Mouse (Mus musculus) ES-Bruce4 (cell line): ENCODE data around the gene Tldc1. TPM values are rescaled to one million over a fixed set of nuclear protein-coding genes. Genes with fewer than 3 reads are reported as not detected.

Experiments used
- H3K27ac ChIP-seq: 2 replicates; pipeline ENCODE4 v1.5.1; 2012; ENCODE audit warnings: low read length, inconsistent platforms; ENCODE audit not compliant: insufficient read depth
- H3K27me3 ChIP-seq: 2 replicates; pipeline ENCODE4 v1.6.1; 2012; ENCODE audit warnings: mild to moderate bottlenecking, low read length, inconsistent platforms; ENCODE audit not compliant: control insufficient read depth, poor library complexity, insufficient read depth, severe bottlenecking
- H3K36me3 ChIP-seq: 2 replicates; pipeline ENCODE4 v1.6.1; 2012; ENCODE audit warnings: inconsistent platforms, mild to moderate bottlenecking, low read length, moderate library complexity; ENCODE audit not compliant: control insufficient read depth, poor library complexity, insufficient read depth, severe bottlenecking
- H3K4me1 ChIP-seq: one replicate; pipeline ENCODE4 v1.8.1; 2011; ENCODE audit warnings: low read length; ENCODE audit not compliant: control insufficient read depth, insufficient read depth
- H3K4me3 ChIP-seq: 2 replicates; pipeline ENCODE4 v1.5.1; 2011; ENCODE audit warnings: low read depth, mild to moderate bottlenecking, low read length
- H3K9ac ChIP-seq: 2 replicates; pipeline ENCODE4 v1.6.1; 2012; ENCODE audit warnings: low read depth, mild to moderate bottlenecking, inconsistent platforms; ENCODE audit not compliant: poor library complexity, severe bottlenecking
- H3K9me3 ChIP-seq: replicated peaks from 2 replicates; pipeline ENCODE4 v1.6.1; 2012; ENCODE audit warnings: mild to moderate bottlenecking, low read length, inconsistent platforms; ENCODE audit not compliant: control insufficient read depth, poor library complexity, insufficient read depth, severe bottlenecking
- CTCF ChIP-seq: IDR thresholded peaks from one replicate; pipeline ENCODE4 v1.8.1; 2011; ENCODE audit warnings: low read depth, low read length
- EP300 ChIP-seq: IDR thresholded peaks from 2 replicates; pipeline ENCODE4 v1.6.1; 2011; ENCODE audit warnings: low read depth, low read length; ENCODE audit not compliant: insufficient read depth
- POLR2A ChIP-seq: IDR thresholded peaks from one replicate; pipeline ENCODE4 v1.8.1; 2011; ENCODE audit warnings: low read length; ENCODE audit not compliant: insufficient read depth
- polyA plus RNA-seq: library from polyadenylated mRNA; stranded (reverse); fragments of >200 nt; gene quantifications from 2 replicates; pipeline ENCODE4 v1.2.4, GENCODE M21; 2011; ENCODE audit warnings: low read depth; ENCODE audit not compliant: missing spikeins, insufficient read depth, insufficient read length

The Tldc1 gene
- polyA plus RNA-seq, 1 experiment = 15.5 TPM

DNA sequence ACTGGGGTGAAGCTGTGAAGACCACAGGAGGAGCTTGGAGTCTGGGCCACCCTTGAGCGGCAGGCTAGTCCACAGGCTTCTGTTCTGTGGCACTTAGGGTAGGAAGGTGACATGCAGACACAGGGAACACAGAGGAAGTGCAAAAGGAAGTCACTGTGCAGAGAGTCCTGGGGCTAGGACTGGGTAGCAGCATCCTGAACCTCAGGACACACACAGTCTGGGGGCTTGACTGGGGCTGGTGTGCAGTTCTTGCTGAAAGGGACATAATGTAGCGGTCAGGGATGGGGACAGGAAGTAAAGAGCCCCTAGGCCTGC is 22.1 kb downstream of the Tldc1 start:
- no peaks in the 10 kb centered on the region for H3K4me1 ChIP-seq
- no peak overlapping the region for H3K9ac ChIP-seq
- no peaks in the 10 kb centered on the region for H3K27me3 ChIP-seq
- TF ChIP-seq POLR2A (no peak), CTCF (no peak), EP300 (no peak)
- H3K9me3 ChIP-seq = no peaks in the 10 kb centered on the region
- H3K27ac ChIP-seq = no peak overlapping the region
- no peaks in the 10 kb centered on the region for H3K36me3 ChIP-seq
- peak overlapping the region; percentile 57 for H3K4me3 ChIP-seq

DNA sequence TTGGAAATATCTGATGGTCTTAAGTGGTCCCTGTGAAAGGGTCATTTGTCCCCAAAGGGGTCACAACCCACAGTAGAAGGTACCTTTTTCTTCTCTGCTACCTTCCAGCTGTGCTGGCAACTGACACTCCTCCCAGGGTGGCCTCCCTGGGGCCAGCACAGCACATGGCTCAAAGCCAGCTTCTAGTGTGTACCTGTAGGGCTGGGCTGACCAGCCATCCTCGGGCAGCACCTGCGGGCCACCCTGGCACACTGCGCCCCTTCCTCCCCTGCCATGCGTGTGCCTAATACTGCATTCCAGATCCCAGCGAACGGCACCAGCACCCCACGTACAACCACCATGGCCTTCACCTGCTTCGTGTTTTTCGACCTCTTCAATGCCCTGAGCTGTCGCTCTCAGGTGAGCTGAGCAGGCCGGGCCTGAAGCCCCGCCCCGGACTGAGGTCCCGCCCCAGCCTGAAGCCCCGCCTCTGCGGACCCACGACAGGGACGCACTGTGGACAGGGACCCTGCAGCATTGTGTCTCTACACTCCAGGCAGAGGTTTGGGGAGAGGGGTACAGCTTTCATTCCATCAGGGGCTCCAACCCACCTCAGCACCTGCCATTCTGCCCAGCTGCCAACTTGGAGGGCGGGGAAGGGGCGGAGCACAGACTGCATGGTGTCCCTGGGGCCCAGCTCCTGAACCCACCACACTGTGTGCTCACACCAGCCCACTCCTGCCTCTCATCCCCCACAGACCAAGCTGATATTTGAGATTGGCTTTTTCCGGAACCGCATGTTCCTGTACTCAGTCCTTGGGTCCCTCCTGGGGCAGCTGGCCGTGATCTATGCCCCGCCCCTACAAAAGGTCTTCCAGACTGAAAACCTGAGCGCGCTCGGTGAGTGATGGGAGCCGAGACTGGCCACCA is 22.7 kb downstream of the Tldc1 start:
- Histone ChIP-seq H3K36me3 (no peaks in the 10 kb centered on the region), H3K4me3 (peak overlapping the region; percentile 57), H3K4me1 (no peaks in the 10 kb centered on the region), H3K27me3 (no peaks in the 10 kb centered on the region), H3K27ac (no peak overlapping the region), H3K9ac (no peak overlapping the region), H3K9me3 (no peaks in the 10 kb centered on the region)
- TF ChIP-seq CTCF (no peak), POLR2A (no peak), EP300 (no peak)

DNA sequence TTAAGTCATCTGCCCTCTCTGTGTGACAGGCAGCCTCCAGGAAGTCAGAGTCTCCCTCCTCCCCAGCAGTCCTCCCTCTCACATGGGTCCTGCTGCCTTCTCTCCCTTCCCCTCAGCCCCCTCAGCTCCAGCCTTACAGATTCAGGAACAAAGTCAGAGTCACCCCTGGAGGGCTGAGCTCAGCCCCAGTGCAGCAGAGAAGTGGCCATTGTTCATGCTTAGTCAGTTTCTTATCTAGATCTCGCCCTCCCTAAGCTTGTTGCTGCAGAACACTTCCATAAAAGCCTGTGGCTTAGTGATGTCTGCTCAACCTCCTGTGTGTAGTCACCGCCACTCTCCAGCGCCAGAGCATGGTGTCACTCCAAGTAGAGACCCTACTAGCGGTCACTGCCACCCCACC is 33.6 kb downstream of the Tldc1 start:
- no peak for TF ChIP-seq POLR2A
- no peak for TF ChIP-seq EP300
- TF ChIP-seq CTCF = no peak
- Histone ChIP-seq H3K4me1 (no peaks in the 10 kb centered on the region), H3K4me3 (no peak overlapping the region)

DNA sequence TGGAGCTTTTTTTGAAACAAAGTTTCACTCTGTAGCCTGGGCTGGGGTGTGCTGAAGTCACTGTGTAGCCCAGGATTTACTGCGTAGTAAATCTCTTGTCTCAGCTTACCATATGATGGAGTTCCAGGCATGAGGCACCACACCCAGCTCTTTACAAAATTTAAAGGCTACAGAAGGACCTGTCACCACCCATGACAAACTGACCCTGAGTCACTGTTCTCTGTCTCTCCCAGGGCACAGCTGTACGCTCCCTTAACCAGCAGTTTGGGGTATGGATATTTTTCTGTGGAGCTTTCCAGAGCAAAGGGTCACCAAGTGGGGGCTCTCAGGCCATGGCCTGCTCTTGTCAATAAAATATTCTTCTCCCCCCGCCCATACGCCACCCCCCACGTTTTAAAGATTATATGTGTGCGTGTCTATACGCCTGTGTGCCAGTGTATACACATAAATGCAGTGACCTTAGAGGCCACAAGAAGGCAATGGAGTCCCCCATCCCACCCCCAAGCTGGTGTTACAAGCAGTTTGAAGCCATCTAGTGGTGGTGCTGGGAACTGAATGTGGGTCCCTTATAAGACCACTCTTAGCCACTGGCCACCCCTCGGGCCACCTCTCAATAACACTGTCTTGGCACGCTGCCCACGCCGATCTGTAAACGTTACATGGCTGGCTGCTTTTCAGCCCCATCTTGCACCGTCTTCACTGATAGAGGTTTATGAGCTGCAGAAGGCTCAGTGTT is 34.8 kb downstream of the Tldc1 start:
- H3K27me3 ChIP-seq = no peaks in the 10 kb centered on the region
- no peak overlapping the region for H3K27ac ChIP-seq
- H3K4me3 ChIP-seq = no peak overlapping the region
- no peak for TF ChIP-seq EP300
- TF ChIP-seq CTCF = peak; percentile 69
- no peak for TF ChIP-seq POLR2A
- H3K9me3 ChIP-seq = no peaks in the 10 kb centered on the region
- no peaks in the 10 kb centered on the region for H3K4me1 ChIP-seq
- H3K9ac ChIP-seq = no peak overlapping the region
- no peaks in the 10 kb centered on the region for H3K36me3 ChIP-seq

More for the DNA sequence above, 33.6 kb downstream of the Tldc1 start:
- no peaks in the 10 kb centered on the region for H3K27me3 ChIP-seq
- no peak overlapping the region for H3K9ac ChIP-seq
- no peaks in the 10 kb centered on the region for H3K9me3 ChIP-seq
- no peak overlapping the region for H3K27ac ChIP-seq
- no peaks in the 10 kb centered on the region for H3K36me3 ChIP-seq

DNA sequence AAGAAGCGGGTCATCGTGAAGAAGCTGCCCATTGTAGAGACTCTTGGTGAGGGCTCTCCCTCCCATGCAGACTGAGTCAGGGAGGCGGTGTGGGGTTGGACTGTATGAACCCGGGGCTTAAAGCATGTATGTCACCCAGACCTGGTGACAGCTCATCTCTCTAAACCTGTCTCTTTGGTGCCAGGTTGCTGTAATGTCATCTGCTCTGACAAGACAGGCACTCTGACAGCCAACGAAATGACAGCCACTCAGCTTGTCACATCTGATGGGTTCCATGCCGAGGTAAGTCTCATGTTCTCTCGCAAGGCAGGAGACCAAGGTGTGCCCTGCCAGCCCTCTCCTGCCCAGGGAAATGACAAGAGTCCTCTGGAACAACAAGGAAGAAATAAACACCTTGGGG is 35.8 kb downstream of the Tldc1 start:
- no peak overlapping the region for H3K9ac ChIP-seq
- H3K9me3 ChIP-seq = no peaks in the 10 kb centered on the region
- H3K36me3 ChIP-seq = no peaks in the 10 kb centered on the region
- no peak overlapping the region for H3K4me3 ChIP-seq
- H3K27me3 ChIP-seq = no peaks in the 10 kb centered on the region
- H3K4me1 ChIP-seq = no peaks in the 10 kb centered on the region
- H3K27ac ChIP-seq = no peak overlapping the region
- TF ChIP-seq POLR2A (no peak), EP300 (no peak), CTCF (no peak)

DNA sequence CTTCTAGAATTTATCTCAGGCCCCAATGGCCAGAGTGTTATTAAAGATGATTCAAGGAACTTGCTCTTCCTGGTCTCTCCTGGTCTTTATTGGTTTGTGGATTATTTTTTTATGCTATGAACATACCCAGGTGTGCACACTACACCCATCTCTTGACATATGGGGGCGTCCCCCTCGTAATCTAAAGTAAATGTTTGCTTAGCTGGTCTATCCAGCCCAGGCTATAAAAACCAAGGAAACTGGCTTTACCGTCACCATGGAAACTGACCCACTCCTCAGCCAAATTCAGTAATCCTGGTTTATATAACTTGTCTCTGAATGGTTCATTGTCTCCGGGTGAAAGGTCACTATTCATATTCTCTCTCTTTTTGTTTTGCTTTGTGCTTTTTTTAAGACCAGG is 37.6 kb downstream of the Tldc1 start:
- H3K9ac ChIP-seq = no peak overlapping the region
- H3K36me3 ChIP-seq = no peaks in the 10 kb centered on the region
- H3K27ac ChIP-seq = no peak overlapping the region
- H3K4me3 ChIP-seq = no peak overlapping the region
- H3K27me3 ChIP-seq = no peaks in the 10 kb centered on the region
- H3K4me1 ChIP-seq = no peaks in the 10 kb centered on the region
- no peak for TF ChIP-seq POLR2A
- no peak for TF ChIP-seq EP300
- TF ChIP-seq CTCF = no peak
- H3K9me3 ChIP-seq = no peaks in the 10 kb centered on the region
